Mouse (Mus musculus): Measurements from ENCODE around the gene Gpi1.

- no peak for TF ChIP-seq CTCF (IDR thresholded peaks at IDR 0.05; ENCODE audit: control insufficient read depth, insufficient read depth, insufficient replicate concordance, low read depth, low read length)
- no peak for TF ChIP-seq POLR2A (IDR thresholded peaks at IDR 0.05; ENCODE audit: control insufficient read depth, low read depth, low read length)
Measured at GRCm38 (mm10) chr7:34266421-34266820, 36.3 kb upstream of the Gpi1 start.
